ENCODE assay signal across 14 mouse cellular contexts in genomic region chr13:28991899-28992664, GRCm38 (mm10). TPM values are rescaled to one million over a fixed set of nuclear protein-coding genes. Genes with fewer than 3 reads are reported as not detected.
DNase-seq lines count a peak whose midpoint lies in the region; ATAC-seq lines count a peak whose summit lies in the region.
"Had no signal": no experiment of that assay in that cellular context is flagged by ENCODE, and none has a peak within 500 bp of the region (broad histone marks: within the 10 kb centered on the region; RNA-seq: fewer than 3 reads in every experiment).

No protein-coding gene starts in this region.

- no peak overlapping the region for H3K4me3 ChIP-seq in kidney, embryonic 16.5 days (ENCODE audit: low read length)
- no peak overlapping the region for H3K4me3 ChIP-seq in limb, embryonic 11.5 days (ENCODE audit: low read depth, low read length)
- H3K4me3 ChIP-seq in forebrain, embryonic 10.5 days = no peak overlapping the region
- H3K4me3 ChIP-seq: midbrain, embryonic 12.5 days had no signal

- 29% methylated on average over 7 of the region's 7 CpGs for WGBS in kidney, embryonic 16.5 days
- WGBS in limb, embryonic 11.5 days = 46% methylated on average over 7 of the region's 7 CpGs
- 78% methylated on average over 7 of the region's 7 CpGs for WGBS in forebrain, embryonic 10.5 days

- ATAC-seq in kidney, embryonic 16.5 days (ENCODE audit: low FRiP score, low TSS enrichment) = peak; percentile 15; the same call in 1 of the 2 replicates
- ATAC-seq in limb, embryonic 11.5 days (ENCODE audit: insufficient number of reproducible peaks, low FRiP score, low TSS enrichment, low read depth) = no peak
- ATAC-seq: hindbrain, postnatal 0 days had no signal

- no peak overlapping the region for H3K4me2 ChIP-seq in kidney, embryonic 16.5 days (replicated peaks; ENCODE audit: low read depth, low read length)
- no peak overlapping the region for H3K4me2 ChIP-seq in limb, embryonic 11.5 days (ENCODE audit: low read depth, severe bottlenecking)
- H3K4me2 ChIP-seq: midbrain, embryonic 12.5 days had no signal

- H3K9me3 ChIP-seq in kidney, embryonic 16.5 days (ENCODE audit: low read length) = no peaks in the 10 kb centered on the region
- no peaks in the 10 kb centered on the region for H3K9me3 ChIP-seq in limb, embryonic 11.5 days (ENCODE audit: control insufficient read depth, low read length)
- H3K9me3 ChIP-seq in forebrain, embryonic 10.5 days = no peaks in the 10 kb centered on the region
- H3K9me3 ChIP-seq: midbrain, embryonic 12.5 days had no signal

- no peaks in the 10 kb centered on the region for H3K36me3 ChIP-seq in kidney, embryonic 16.5 days (ENCODE audit: insufficient read depth, low read length)
- H3K36me3 ChIP-seq in limb, embryonic 11.5 days (ENCODE audit: control insufficient read depth, insufficient read depth, low read length) = no peaks in the 10 kb centered on the region
- no peaks in the 10 kb centered on the region for H3K36me3 ChIP-seq in forebrain, embryonic 10.5 days (replicated peaks)
- H3K36me3 ChIP-seq: midbrain, embryonic 12.5 days had no signal

- peak overlapping the region; percentile 34; the same call in 1 of the 2 replicates for H3K27ac ChIP-seq in kidney, embryonic 16.5 days (ENCODE audit: low read length)
- H3K27ac ChIP-seq in limb, embryonic 11.5 days (replicated peaks; ENCODE audit: low read depth, low read length) = no peak overlapping the region
- no peak overlapping the region for H3K27ac ChIP-seq in forebrain, embryonic 10.5 days
- H3K27ac ChIP-seq: hindbrain, postnatal 0 days; liver, embryonic 14.5 days; midbrain, embryonic 12.5 days had no signal

- DNase-seq in kidney, postnatal 4 days = no peak
- peak; percentile 21 for DNase-seq in limb, embryonic 11.5 days (ENCODE audit: low spot score)
- peak; percentile 43 to 71 for DNase-seq in lung, postnatal 4 days
- peak; percentile 36 to 49 for DNase-seq in thymus, postnatal 36 days
- no peak for DNase-seq in kidney, adult 8-10 months
- DNase-seq in gastrocnemius, adult 8-10 months (ENCODE audit: low spot score in 2 of 2) = no peak
- DNase-seq in forebrain, embryonic 10.5 days (ENCODE audit: extremely low spot score, low spot score) = no peak
- DNase-seq: cerebellum, adult 8-10 months; gastrocnemius, postnatal 14 days; spleen, adult 18-20 months had no signal

- H3K27me3 ChIP-seq in kidney, embryonic 16.5 days (ENCODE audit: insufficient read depth, low read length) = no peaks in the 10 kb centered on the region
- H3K27me3 ChIP-seq in limb, embryonic 11.5 days (ENCODE audit: control insufficient read depth, insufficient read depth, low read length) = no peaks in the 10 kb centered on the region
- no peaks in the 10 kb centered on the region for H3K27me3 ChIP-seq in forebrain, embryonic 10.5 days (ENCODE audit: poor library complexity, severe bottlenecking)
- H3K27me3 ChIP-seq: midbrain, embryonic 12.5 days had no signal

- H3K9ac ChIP-seq in kidney, embryonic 16.5 days (replicated peaks; ENCODE audit: low read length) = no peak overlapping the region
- no peak overlapping the region for H3K9ac ChIP-seq in limb, embryonic 11.5 days (ENCODE audit: low read length)
- H3K9ac ChIP-seq: liver, embryonic 14.5 days; midbrain, embryonic 12.5 days had no signal

- peaks cover 29% of the 10 kb centered on the region for H3K4me1 ChIP-seq in kidney, embryonic 16.5 days (ENCODE audit: insufficient read depth, low read length)
- H3K4me1 ChIP-seq in limb, embryonic 11.5 days (ENCODE audit: control insufficient read depth, insufficient read depth, low read length) = peaks cover 3% of the 10 kb centered on the region; the same call in 1 of the 2 replicates
- H3K4me1 ChIP-seq in forebrain, embryonic 10.5 days = peaks cover 32% of the 10 kb centered on the region

RNA-seq across cellular contexts. Expression of gene Sox4, which starts 38.6 kb away (rescaled TPM):
- polyA plus RNA-seq in kidney, embryonic 16.5 days (2015; fragmentation: Nextera tagmentation; extraction: Ambion mirVana) = 27.8 and 33.4 TPM in 2 replicates
- 114 and 117 TPM in 2 replicates for polyA plus RNA-seq in limb, embryonic 11.5 days (2014; fragmentation: Nextera tagmentation; extraction: Ambion mirVana)
- 1 to 10 TPM; 1.1 to 2.5 (median 1.6) TPM for total RNA-seq in gastrocnemius, adult 8-10 months (2022)
- 50.5 and 52.0 TPM in 2 replicates for polyA plus RNA-seq in forebrain, embryonic 10.5 days (2016; fragmentation: Nextera tagmentation; extraction: Ambion mirVana)

Comparison
In these comparisons a context has a peak if more than half of its experiments do, and no peak if none do; other contexts are left out.
1. DNase-seq: peak in limb, embryonic 11.5 days (single experiment), lung, postnatal 4 days (2 of 2) and thymus, postnatal 36 days (2 of 2); none in kidney, postnatal 4 days (0 of 2), kidney, adult 8-10 months (0 of 2), gastrocnemius, adult 8-10 months (0 of 2) and forebrain, embryonic 10.5 days (single experiment).